Mouse (Mus musculus) kidney, adult 2 months (tissue): ENCODE results near the gene 1700066M21Rik.

Experiments used
- CTCF ChIP-seq: fragments of 200-500 bp; conservative IDR thresholded peaks from 2 replicates; pipeline ENCODE4 v1.5.1; 2011; ENCODE audit warnings: low read depth, mild to moderate bottlenecking, control low read depth, low read length, moderate library complexity, mixed read lengths; ENCODE audit not compliant: insufficient read depth, insufficient read length
- POLR2A ChIP-seq: fragments of 200-500 bp; IDR thresholded peaks from one replicate; pipeline ENCODE4 v1.6.1; 2011; ENCODE audit warnings: low read depth, low read length, control low read depth

DNA sequence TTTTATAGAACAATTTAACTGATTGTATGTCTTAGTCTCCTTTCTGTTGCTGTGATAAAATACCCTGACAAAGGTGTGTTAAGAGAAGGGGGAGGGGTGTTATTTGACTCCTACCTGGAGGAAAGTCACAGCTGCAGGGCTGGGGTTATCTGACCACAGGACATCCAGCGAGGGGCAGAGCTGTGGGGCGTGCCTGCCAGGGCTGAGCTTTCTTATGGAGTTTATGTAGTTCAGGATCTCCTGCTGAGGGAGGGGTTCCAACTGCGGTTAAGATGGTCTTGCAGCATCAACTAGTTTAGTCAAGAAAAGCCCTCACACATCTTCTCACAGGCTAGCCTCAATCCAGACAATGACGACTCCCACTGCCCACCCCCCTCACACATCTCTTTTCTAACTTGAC is 45.4 kb upstream of the 1700066M21Rik start:
- TF ChIP-seq POLR2A (no peak), CTCF (no peak)
